Mouse (Mus musculus): ENCODE data around the gene Eef1g. TPM values are rescaled to one million over a fixed set of nuclear protein-coding genes. Genes with fewer than 3 reads are reported as not detected.

Gene Eef1g
- polyA plus RNA-seq, 1 experiment = 242 TPM

GRCm38 (mm10) chr19:8989567-8990431 lies 23.0 kb downstream of the Eef1g start:
- H3K27ac ChIP-seq (ENCODE audit: insufficient read depth, low read length) = peak overlapping the region; percentile 77

GRCm38 (mm10) chr19:8990432-8991102 lies 23.7 kb downstream of the Eef1g start:
- Histone ChIP-seq H3K4me3 (ENCODE audit: extremely low read depth, insufficient read depth, insufficient read length) (peak overlapping the region; percentile 73), H3K27me3 (ENCODE audit: control insufficient read depth, insufficient read depth, low read length) (peaks cover 6% of the 10 kb centered on the region), H3K27ac (ENCODE audit: insufficient read depth, low read length) (peak overlapping the region; percentile 61), H3K4me1 (ENCODE audit: control insufficient read depth, insufficient read depth, insufficient read length) (peaks cover 19% of the 10 kb centered on the region), H3K36me3 (ENCODE audit: control insufficient read depth, insufficient read depth, low read length) (no peaks in the 10 kb centered on the region)
- no peak for DNase-seq (ENCODE audit: low read depth in 1 of 2, low spot score in 2 of 2)
- no peak for TF ChIP-seq CTCF (IDR thresholded peaks at IDR 0.05; ENCODE audit: extremely low read depth, insufficient read depth, insufficient read length, insufficient replicate concordance)
- TF ChIP-seq POLR2A (IDR thresholded peaks at IDR 0.05; ENCODE audit: low read depth, low read length) = no peak
- WGBS = 34% methylated on average over 15 of the region's 15 CpGs

More at GRCm38 (mm10) chr19:8989567-8990431, 23.0 kb downstream of the Eef1g start:
- WGBS = 1% methylated on average over 52 of the region's 53 CpGs
- peaks cover 21% of the 10 kb centered on the region for H3K4me1 ChIP-seq (ENCODE audit: control insufficient read depth, insufficient read depth, insufficient read length)
- TF ChIP-seq CTCF (IDR thresholded peaks at IDR 0.05; ENCODE audit: extremely low read depth, insufficient read depth, insufficient read length, insufficient replicate concordance) = peak; percentile 5; the same call in 1 of the 2 replicates
- TF ChIP-seq POLR2A (IDR thresholded peaks at IDR 0.05; ENCODE audit: low read depth, low read length) = no peak
- H3K27me3 ChIP-seq (ENCODE audit: control insufficient read depth, insufficient read depth, low read length) = peaks cover 6% of the 10 kb centered on the region
- H3K36me3 ChIP-seq (ENCODE audit: control insufficient read depth, insufficient read depth, low read length) = no peaks in the 10 kb centered on the region
- H3K4me3 ChIP-seq (ENCODE audit: extremely low read depth, insufficient read depth, insufficient read length) = peak overlapping the region; percentile 73
- DNase-seq (ENCODE audit: low read depth in 1 of 2, low spot score in 2 of 2) = peak in 1 of 2 experiments; percentile 34

GRCm38 (mm10) chr19:8991245-8991870 lies 24.5 kb downstream of the Eef1g start:
- Histone ChIP-seq H3K27ac (ENCODE audit: insufficient read depth, low read length) (peak overlapping the region; percentile 20; the same call in 1 of the 2 replicates), H3K4me3 (ENCODE audit: extremely low read depth, insufficient read depth, insufficient read length) (peak overlapping the region; percentile 12; the same call in 1 of the 2 replicates), H3K4me1 (ENCODE audit: control insufficient read depth, insufficient read depth, insufficient read length) (peaks cover 17% of the 10 kb centered on the region), H3K27me3 (ENCODE audit: control insufficient read depth, insufficient read depth, low read length) (peaks cover 6% of the 10 kb centered on the region), H3K36me3 (ENCODE audit: control insufficient read depth, insufficient read depth, low read length) (no peaks in the 10 kb centered on the region)
- no peak for DNase-seq (ENCODE audit: low read depth in 1 of 2, low spot score in 2 of 2)
- WGBS = 70% methylated on average over 4 of the region's 4 CpGs
- TF ChIP-seq CTCF (IDR thresholded peaks at IDR 0.05; ENCODE audit: extremely low read depth, insufficient read depth, insufficient read length, insufficient replicate concordance) (no peak), POLR2A (IDR thresholded peaks at IDR 0.05; ENCODE audit: low read depth, low read length) (no peak)

GRCm38 (mm10) chr19:8991871-8992735 lies 25.3 kb downstream of the Eef1g start:
- 0 out of 2 replicates have a peak overlapping the region, but pooled peaks have one; percentile 20 for H3K27ac ChIP-seq (ENCODE audit: insufficient read depth, low read length)
- WGBS = 80% methylated on average over 13 of the region's 13 CpGs
- peak overlapping the region; percentile 12; the same call in 1 of the 2 replicates for H3K4me3 ChIP-seq (ENCODE audit: extremely low read depth, insufficient read depth, insufficient read length)
- TF ChIP-seq CTCF (IDR thresholded peaks at IDR 0.05; ENCODE audit: extremely low read depth, insufficient read depth, insufficient read length, insufficient replicate concordance) (no peak), POLR2A (IDR thresholded peaks at IDR 0.05; ENCODE audit: low read depth, low read length) (no peak)
- no peaks in the 10 kb centered on the region for H3K36me3 ChIP-seq (ENCODE audit: control insufficient read depth, insufficient read depth, low read length)
- no peak for DNase-seq (ENCODE audit: low read depth in 1 of 2, low spot score in 2 of 2)
- peaks cover 6% of the 10 kb centered on the region for H3K27me3 ChIP-seq (ENCODE audit: control insufficient read depth, insufficient read depth, low read length)
- peaks cover 18% of the 10 kb centered on the region for H3K4me1 ChIP-seq (ENCODE audit: control insufficient read depth, insufficient read depth, insufficient read length)

GRCm38 (mm10) chr19:8992769-8993624 lies 26.2 kb downstream of the Eef1g start:
- WGBS = 35% methylated on average over 12 of the region's 12 CpGs
- no peak overlapping the region for H3K27ac ChIP-seq (ENCODE audit: insufficient read depth, low read length)
- peak; percentile 83; the same call in 1 of the 2 replicates for TF ChIP-seq CTCF (IDR thresholded peaks at IDR 0.05; ENCODE audit: extremely low read depth, insufficient read depth, insufficient read length, insufficient replicate concordance)
- TF ChIP-seq POLR2A (IDR thresholded peaks at IDR 0.05; ENCODE audit: low read depth, low read length) = no peak
- H3K36me3 ChIP-seq (ENCODE audit: control insufficient read depth, insufficient read depth, low read length) = no peaks in the 10 kb centered on the region
- H3K4me1 ChIP-seq (ENCODE audit: control insufficient read depth, insufficient read depth, insufficient read length) = peaks cover 27% of the 10 kb centered on the region
- peaks cover 6% of the 10 kb centered on the region for H3K27me3 ChIP-seq (ENCODE audit: control insufficient read depth, insufficient read depth, low read length)
- no peak overlapping the region for H3K4me3 ChIP-seq (ENCODE audit: extremely low read depth, insufficient read depth, insufficient read length)
- peak; percentile 61 to 86 for DNase-seq (ENCODE audit: low read depth in 1 of 2, low spot score in 2 of 2)
